ENCODE assay signal across 8 mouse cellular contexts in genomic region chr13:119790761-119791579, GRCm38 (mm10). TPM values are rescaled to one million over a fixed set of nuclear protein-coding genes. Genes with fewer than 3 reads are reported as not detected.
DNase-seq lines count a peak whose midpoint lies in the region; ATAC-seq and TF ChIP-seq lines count a peak whose summit lies in the region.

Gene Zfp131 (minus strand): TSS chr13:119790889.

- peak within 1 kb of the TSS; percentile 98 for H3K9ac ChIP-seq in heart, embryonic 15.5 days
- H3K9ac ChIP-seq in liver, embryonic 14.5 days (replicated peaks): peak within 1 kb of the TSS; percentile 98
- H3K9ac ChIP-seq in neural tube, embryonic 11.5 days (ENCODE audit: low read length): peak within 1 kb of the TSS; percentile 74
- H3K9ac ChIP-seq in stomach, postnatal 0 days (ENCODE audit: low read length): peak within 1 kb of the TSS; percentile 91

- H3K9me3 ChIP-seq in heart, embryonic 15.5 days (replicated peaks): no peaks in the 10 kb centered on the region
- no peaks in the 10 kb centered on the region for H3K9me3 ChIP-seq in liver, embryonic 14.5 days (ENCODE audit: control insufficient read depth, low read length)
- H3K9me3 ChIP-seq in neural tube, embryonic 11.5 days (ENCODE audit: control insufficient read depth, low read length): no peaks in the 10 kb centered on the region
- no peaks in the 10 kb centered on the region for H3K9me3 ChIP-seq in stomach, postnatal 0 days (ENCODE audit: control insufficient read depth, low read length)

- peaks cover 17% of the 10 kb centered on the region for H3K4me1 ChIP-seq in heart, embryonic 15.5 days (replicated peaks)
- H3K4me1 ChIP-seq in liver, embryonic 14.5 days (replicated peaks; ENCODE audit: control insufficient read depth in 2 of 2, insufficient read depth in 2 of 2, low read length in 1 of 2): peaks cover 8 to 11% of the 10 kb centered on the region in 2 experiments
- H3K4me1 ChIP-seq in neural tube, embryonic 11.5 days (ENCODE audit: control insufficient read depth, insufficient read depth, low read length): peaks cover 8% of the 10 kb centered on the region; the same call in 1 of the 2 replicates
- peaks cover 6% of the 10 kb centered on the region; the same call in 1 of the 2 replicates for H3K4me1 ChIP-seq in stomach, postnatal 0 days (replicated peaks; ENCODE audit: control insufficient read depth, insufficient read depth)

- peak within 1 kb of the TSS; percentile 95 for H3K4me2 ChIP-seq in heart, embryonic 15.5 days
- peak within 1 kb of the TSS; percentile 98 for H3K4me2 ChIP-seq in liver, embryonic 14.5 days (ENCODE audit: low read depth)
- peak within 1 kb of the TSS; percentile 78 for H3K4me2 ChIP-seq in neural tube, embryonic 11.5 days (ENCODE audit: low read depth)
- peak within 1 kb of the TSS; percentile 90 for H3K4me2 ChIP-seq in stomach, postnatal 0 days (replicated peaks; ENCODE audit: low read depth)

- peak within 1 kb of the TSS; percentile 92 for H3K4me3 ChIP-seq in heart, embryonic 15.5 days
- peak within 1 kb of the TSS; percentile 92 to 95 for H3K4me3 ChIP-seq in liver, embryonic 14.5 days (ENCODE audit: insufficient read depth in 1 of 2, low read depth in 2 of 2, low read length in 2 of 2)
- peak within 1 kb of the TSS; percentile 57 for H3K4me3 ChIP-seq in neural tube, embryonic 11.5 days (ENCODE audit: low read depth, low read length)
- H3K4me3 ChIP-seq in stomach, postnatal 0 days (ENCODE audit: low read depth, low read length): peak within 1 kb of the TSS; percentile 82

- WGBS in heart, embryonic 15.5 days: under 1% methylated on average over 76 of the region's 86 CpGs
- WGBS in liver, embryonic 14.5 days (ENCODE audit: insufficient replicate concordance): under 1% methylated on average over 80 of the region's 86 CpGs
- WGBS in neural tube, embryonic 11.5 days: under 1% methylated on average over 44 of the region's 86 CpGs
- WGBS in stomach, postnatal 0 days: under 1% methylated on average over 45 of the region's 86 CpGs

- H3K27ac ChIP-seq in heart, embryonic 15.5 days: peak within 1 kb of the TSS; percentile 99
- peak within 1 kb of the TSS; percentile 61 for H3K27ac ChIP-seq in liver, embryonic 14.5 days
- peak within 1 kb of the TSS; percentile 69 for H3K27ac ChIP-seq in neural tube, embryonic 11.5 days (ENCODE audit: low read depth, low read length)
- peak within 1 kb of the TSS; percentile 97 for H3K27ac ChIP-seq in stomach, postnatal 0 days (replicated peaks)

- DNase-seq in c-Kit-negative CD71-positive TER-119-positive erythroid progenitor cells, embryonic 14.5 days (ENCODE audit: low read depth, low spot score): peak; percentile 81
- peak; percentile 73 for DNase-seq in fibroblast of lung, adult 2 months (ENCODE audit: low read depth)
- peak; percentile 96 to 98 for DNase-seq in kidney, postnatal 25 days
- DNase-seq in liver, embryonic 14.5 days (ENCODE audit: low read depth in 3 of 3, low spot score in 3 of 3): peak; percentile 82 to 84 (median 83)
- DNase-seq in neural tube, embryonic 11.5 days (ENCODE audit: low spot score): peak; percentile 97
- DNase-seq in stomach, postnatal 0 days (ENCODE audit: low spot score): peak; percentile 96

- TF ChIP-seq EP300 in liver, embryonic 14.5 days (IDR thresholded peaks at IDR 0.05; ENCODE audit: low read depth): no peak
- TF ChIP-seq EP300 in stomach, postnatal 0 days (optimal IDR thresholded peaks at IDR 0.05): no peak

- no peak for TF ChIP-seq CTCF in liver, embryonic 14.5 days (IDR thresholded peaks at IDR 0.05; ENCODE audit: low read depth)
- peak; percentile 9; the same call in 1 of the 2 replicates for TF ChIP-seq CTCF in stomach, postnatal 0 days (IDR thresholded peaks at IDR 0.05; ENCODE audit: low read depth)

- no peaks in the 10 kb centered on the region for H3K27me3 ChIP-seq in heart, embryonic 15.5 days
- H3K27me3 ChIP-seq in liver, embryonic 14.5 days (ENCODE audit: control insufficient read depth, insufficient read depth, low read length): no peaks in the 10 kb centered on the region
- no peaks in the 10 kb centered on the region for H3K27me3 ChIP-seq in neural tube, embryonic 11.5 days (ENCODE audit: control insufficient read depth, insufficient read depth, low read length)
- no peaks in the 10 kb centered on the region for H3K27me3 ChIP-seq in stomach, postnatal 0 days (ENCODE audit: control insufficient read depth, insufficient read depth, low read length)

- peaks cover 22% of the 10 kb centered on the region for H3K36me3 ChIP-seq in heart, embryonic 15.5 days
- peaks cover 20% of the 10 kb centered on the region for H3K36me3 ChIP-seq in liver, embryonic 14.5 days (replicated peaks; ENCODE audit: control insufficient read depth, insufficient read depth, low read depth)
- H3K36me3 ChIP-seq in neural tube, embryonic 11.5 days (ENCODE audit: control insufficient read depth, insufficient read depth, low read length): peaks cover 4% of the 10 kb centered on the region
- peaks cover 5% of the 10 kb centered on the region for H3K36me3 ChIP-seq in stomach, postnatal 0 days (ENCODE audit: control insufficient read depth, insufficient read depth, low read length)

- peak; percentile 91 for ATAC-seq in CD4-positive, CD25-positive, alpha-beta regulatory T cell, adult 4 months
- ATAC-seq in heart, embryonic 15.5 days (replicated peaks; ENCODE audit: insufficient number of reproducible peaks, insufficient read depth, low FRiP score, low read depth): peak; percentile 98
- peak; percentile 96 for ATAC-seq in liver, embryonic 14.5 days (ENCODE audit: insufficient read depth)
- peak; percentile 96 for ATAC-seq in neural tube, embryonic 11.5 days (ENCODE audit: insufficient read depth, low FRiP score, low TSS enrichment)
- peak; percentile 99 for ATAC-seq in stomach, postnatal 0 days (ENCODE audit: low FRiP score, low TSS enrichment)

RNA-seq across cellular contexts. Expression of gene Zfp131, which starts in this region (rescaled TPM):
- polyA plus RNA-seq in CD4-positive, CD25-positive, alpha-beta regulatory T cell, adult 4 months (2017; shearing (Covaris generic)): 10 to 100 TPM; 26.1 to 29.2 TPM
- 21.6 and 22.7 TPM in 2 replicates for polyA plus RNA-seq in heart, embryonic 15.5 days (2015; fragmentation: Nextera tagmentation; extraction: Ambion mirVana)
- polyA plus RNA-seq in liver, embryonic 14.5 days (2012; rRNA removed): 5.4 and 9.4 TPM in 2 replicates
- 11.7 and 13.9 TPM in 2 replicates for polyA plus RNA-seq in liver, embryonic 14.5 days (2014; fragmentation: Nextera tagmentation; extraction: Ambion mirVana)
- 40.6 and 42.4 TPM in 2 replicates for polyA plus RNA-seq in neural tube, embryonic 11.5 days (2014; fragmentation: Nextera tagmentation; extraction: Ambion mirVana)
- 18.2 and 18.3 TPM in 2 replicates for polyA plus RNA-seq in stomach, postnatal 0 days (2015; fragmentation: Nextera tagmentation; extraction: Ambion mirVana)

Comparison
In these comparisons a context has a peak if more than half of its experiments do, and no peak if none do; other contexts are left out.
1. Peak in every context shown above with its lines: DNase-seq, ATAC-seq, H3K4me3 ChIP-seq and H3K27ac ChIP-seq.